Mouse (Mus musculus): ENCODE measurements at regions not wholly inside any gene's neighbourhood (a gene's known extent, or its start where the extent isn't known, plus 50 kb on each side); places are given as distances from the start of the nearest gene placed in this dataset.

- no peak overlapping the region for H3K4me2 ChIP-seq (replicated peaks; ENCODE audit: low read depth)
- ATAC-seq (ENCODE audit: low FRiP score, low TSS enrichment) (no peak), DNase-seq (ENCODE audit: low spot score) (no peak)
- no peaks in the 10 kb centered on the region for H3K36me3 ChIP-seq (ENCODE audit: control insufficient read depth, insufficient read depth, low read length)
- no peak overlapping the region for H3K9ac ChIP-seq (ENCODE audit: low read length)
- WGBS, result 68% methylated on average over 16 of the region's 16 CpGs
- H3K9me3 ChIP-seq (ENCODE audit: control insufficient read depth, low read length), result no peaks in the 10 kb centered on the region
- H3K27me3 ChIP-seq (ENCODE audit: control insufficient read depth, insufficient read depth, low read length), result no peaks in the 10 kb centered on the region
- TF ChIP-seq CTCF (IDR thresholded peaks at IDR 0.05; ENCODE audit: low read depth) (no peak), EP300 (optimal IDR thresholded peaks at IDR 0.05) (no peak)
- H3K4me3 ChIP-seq (ENCODE audit: low read depth, low read length), result no peak overlapping the region
- no peak overlapping the region for H3K27ac ChIP-seq (replicated peaks)
- H3K4me1 ChIP-seq (replicated peaks; ENCODE audit: control insufficient read depth, insufficient read depth), result peaks cover 5% of the 10 kb centered on the region
These were observed 145.5 kb upstream of the Dyrk2 start for GRCm38 (mm10) chr10:119015311-119016055.

- no peak overlapping the region for H3K4me2 ChIP-seq (replicated peaks; ENCODE audit: low read depth)
- 65% methylated on average over 4 of the region's 4 CpGs for WGBS
- DNase-seq (ENCODE audit: low spot score), result no peak
- no peak overlapping the region for H3K4me3 ChIP-seq (ENCODE audit: low read depth, low read length)
- 0 out of 2 replicates have a peak, but pooled peaks have one; percentile 30 for ATAC-seq (ENCODE audit: low FRiP score, low TSS enrichment)
- H3K9me3 ChIP-seq (ENCODE audit: control insufficient read depth, low read length), result no peaks in the 10 kb centered on the region
- H3K4me1 ChIP-seq (replicated peaks; ENCODE audit: control insufficient read depth, insufficient read depth), result peaks cover 5% of the 10 kb centered on the region
- no peak overlapping the region for H3K27ac ChIP-seq (replicated peaks)
- H3K9ac ChIP-seq (ENCODE audit: low read length), result no peak overlapping the region
- H3K27me3 ChIP-seq (ENCODE audit: control insufficient read depth, insufficient read depth, low read length), result no peaks in the 10 kb centered on the region
- TF ChIP-seq CTCF (IDR thresholded peaks at IDR 0.05; ENCODE audit: low read depth) (no peak), EP300 (optimal IDR thresholded peaks at IDR 0.05) (no peak)
- no peaks in the 10 kb centered on the region for H3K36me3 ChIP-seq (ENCODE audit: control insufficient read depth, insufficient read depth, low read length)
These were observed 144.7 kb upstream of the Dyrk2 start for GRCm38 (mm10) chr10:119014731-119015130.

DNA sequence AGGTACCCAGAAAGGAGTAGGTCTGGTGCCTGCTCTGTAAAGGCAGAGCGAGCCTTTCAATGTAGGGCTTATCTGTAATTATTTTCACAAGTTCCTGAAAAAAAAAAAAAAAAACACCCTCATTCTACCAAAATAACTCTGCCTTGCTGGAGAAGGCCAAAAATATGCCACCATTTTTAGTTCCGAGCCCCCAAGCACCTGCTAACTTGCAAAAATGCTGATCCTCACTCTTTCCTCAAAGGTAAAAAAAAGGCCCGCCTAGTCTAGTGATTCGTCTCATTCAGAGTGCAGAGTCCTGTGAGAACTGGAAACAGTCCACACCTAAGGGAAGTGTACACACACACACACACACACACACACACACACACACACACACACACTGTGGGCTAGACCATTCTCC is 143.7 kb upstream of the Dyrk2 start:
- H3K4me3 ChIP-seq (ENCODE audit: low read depth, low read length), result no peak overlapping the region
- TF ChIP-seq CTCF (IDR thresholded peaks at IDR 0.05; ENCODE audit: low read depth) (no peak), EP300 (optimal IDR thresholded peaks at IDR 0.05) (no peak)
- no peaks in the 10 kb centered on the region for H3K27me3 ChIP-seq (ENCODE audit: control insufficient read depth, insufficient read depth, low read length)
- no peaks in the 10 kb centered on the region for H3K36me3 ChIP-seq (ENCODE audit: control insufficient read depth, insufficient read depth, low read length)
- DNase-seq (ENCODE audit: low spot score) (no peak), ATAC-seq (ENCODE audit: low FRiP score, low TSS enrichment) (0 out of 2 replicates have a peak, but pooled peaks have one; percentile 32)
- no peak overlapping the region for H3K9ac ChIP-seq (ENCODE audit: low read length)
- WGBS, result 61% methylated on average over 4 of the region's 4 CpGs
- H3K4me2 ChIP-seq (replicated peaks; ENCODE audit: low read depth), result no peak overlapping the region
- H3K4me1 ChIP-seq (replicated peaks; ENCODE audit: control insufficient read depth, insufficient read depth), result peaks cover 5% of the 10 kb centered on the region
- no peaks in the 10 kb centered on the region for H3K9me3 ChIP-seq (ENCODE audit: control insufficient read depth, low read length)
- H3K27ac ChIP-seq (replicated peaks), result no peak overlapping the region

DNA sequence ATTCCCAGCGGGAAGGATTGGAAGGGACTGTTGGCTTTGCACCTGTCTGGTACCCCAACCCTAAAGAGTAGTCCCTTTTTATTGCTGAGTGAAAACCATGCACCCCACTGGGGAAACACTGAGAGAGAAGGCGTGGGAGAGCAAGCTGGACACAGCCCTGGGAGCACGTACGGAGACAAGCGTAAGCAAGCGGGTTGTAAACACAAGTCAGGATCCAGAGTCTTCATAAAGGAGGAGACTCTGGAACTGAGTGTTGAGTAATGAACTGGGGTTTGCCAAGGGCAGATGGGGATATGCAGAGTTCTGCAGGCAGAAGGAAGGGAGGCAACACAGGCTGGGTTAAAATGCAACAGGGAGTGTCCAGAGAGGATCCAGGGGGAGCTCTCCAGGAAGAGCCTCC is 141.5 kb upstream of the Dyrk2 start:
- peaks cover 5% of the 10 kb centered on the region for H3K4me1 ChIP-seq (replicated peaks; ENCODE audit: control insufficient read depth, insufficient read depth)
- 23% methylated on average over 6 of the region's 6 CpGs for WGBS

GRCm38 (mm10) chr10:119010884-119011283 is 140.9 kb upstream of the Dyrk2 start:
- no peak overlapping the region; the same call in none of the 2 replicates for H3K27ac ChIP-seq (replicated peaks)
- H3K4me1 ChIP-seq (replicated peaks; ENCODE audit: control insufficient read depth, insufficient read depth), result peaks cover 5% of the 10 kb centered on the region
- ATAC-seq (ENCODE audit: low FRiP score, low TSS enrichment), result peak; percentile 74
- DNase-seq (ENCODE audit: low spot score), result peak; percentile 86
- no peaks in the 10 kb centered on the region for H3K27me3 ChIP-seq (ENCODE audit: control insufficient read depth, insufficient read depth, low read length)
- TF ChIP-seq CTCF (IDR thresholded peaks at IDR 0.05; ENCODE audit: low read depth) (no peak), EP300 (optimal IDR thresholded peaks at IDR 0.05) (no peak)
- WGBS, result 14% methylated on average over 7 of the region's 7 CpGs
- no peaks in the 10 kb centered on the region for H3K9me3 ChIP-seq (ENCODE audit: control insufficient read depth, low read length)
- no peaks in the 10 kb centered on the region for H3K36me3 ChIP-seq (ENCODE audit: control insufficient read depth, insufficient read depth, low read length)
- H3K4me2 ChIP-seq (replicated peaks; ENCODE audit: low read depth), result no peak overlapping the region; the same call in 1 of the 2 replicates
- no peak overlapping the region for H3K4me3 ChIP-seq (ENCODE audit: low read depth, low read length)
- no peak overlapping the region for H3K9ac ChIP-seq (ENCODE audit: low read length)

More for the DNA sequence above, 141.5 kb upstream of the Dyrk2 start:
- Histone ChIP-seq H3K4me2 (replicated peaks; ENCODE audit: low read depth) (peak overlapping the region; percentile 21; the same call in 1 of the 2 replicates), H3K27ac (replicated peaks) (no peak overlapping the region; the same call in 1 of the 2 replicates), H3K36me3 (ENCODE audit: control insufficient read depth, insufficient read depth, low read length) (no peaks in the 10 kb centered on the region), H3K4me3 (ENCODE audit: low read depth, low read length) (no peak overlapping the region), H3K9ac (ENCODE audit: low read length) (no peak overlapping the region), H3K27me3 (ENCODE audit: control insufficient read depth, insufficient read depth, low read length) (no peaks in the 10 kb centered on the region), H3K9me3 (ENCODE audit: control insufficient read depth, low read length) (no peaks in the 10 kb centered on the region)
- DNase-seq (ENCODE audit: low spot score), result no peak
- peak; percentile 34 for ATAC-seq (ENCODE audit: low FRiP score, low TSS enrichment)
- TF ChIP-seq CTCF (IDR thresholded peaks at IDR 0.05; ENCODE audit: low read depth), result no peak; the same call in 1 of the 2 replicates
- no peak for TF ChIP-seq EP300 (optimal IDR thresholded peaks at IDR 0.05)

All from stomach, postnatal 0 days (tissue).